Mouse (Mus musculus): ENCODE measurements at regions not wholly inside any gene's neighbourhood (a gene's known extent, or its start where the extent isn't known, plus 50 kb on each side); places are given as distances from the start of the nearest gene placed in this dataset.

- Histone ChIP-seq H3K4me3 (replicated peaks) (no peak overlapping the region), H3K27me3 (no peaks in the 10 kb centered on the region), H3K4me1 (replicated peaks) (peaks cover 18% of the 10 kb centered on the region), H3K36me3 (no peaks in the 10 kb centered on the region), H3K9ac (replicated peaks) (no peak overlapping the region), H3K9me3 (no peaks in the 10 kb centered on the region), H3K27ac (no peak overlapping the region), H3K4me2 (replicated peaks) (no peak overlapping the region)
- ATAC-seq = no peak
- WGBS = 80% methylated on average over 5 of the region's 5 CpGs
Observed at GRCm38 (mm10) chr7:113133891-113134290, 73.4 kb upstream of the Arntl start.

- Histone ChIP-seq H3K4me3 (replicated peaks) (no peak overlapping the region), H3K4me1 (replicated peaks) (peaks cover 15% of the 10 kb centered on the region), H3K9me3 (no peaks in the 10 kb centered on the region), H3K27ac (no peak overlapping the region), H3K36me3 (no peaks in the 10 kb centered on the region), H3K4me2 (replicated peaks) (no peak overlapping the region), H3K9ac (replicated peaks) (no peak overlapping the region), H3K27me3 (no peaks in the 10 kb centered on the region)
- WGBS = 88% methylated on average over 10 of the region's 10 CpGs
- ATAC-seq = no peak
Observed at GRCm38 (mm10) chr7:113140011-113140438, 67.2 kb upstream of the Arntl start.

GRCm38 (mm10) chr7:113141846-113142683 is 65.2 kb upstream of the Arntl start:
- peaks cover 15% of the 10 kb centered on the region for H3K4me1 ChIP-seq (replicated peaks)
- peak; percentile 32; the same call in 1 of the 2 replicates for ATAC-seq
- no peaks in the 10 kb centered on the region for H3K36me3 ChIP-seq
- H3K9me3 ChIP-seq = no peaks in the 10 kb centered on the region
- 21% methylated on average over 10 of the region's 10 CpGs for WGBS
- H3K9ac ChIP-seq (replicated peaks) = no peak overlapping the region
- no peak overlapping the region for H3K4me3 ChIP-seq (replicated peaks)
- H3K27me3 ChIP-seq = no peaks in the 10 kb centered on the region
- no peak overlapping the region for H3K4me2 ChIP-seq (replicated peaks)
- H3K27ac ChIP-seq = no peak overlapping the region

GRCm38 (mm10) chr7:113143552-113143951 is 63.7 kb upstream of the Arntl start:
- Histone ChIP-seq H3K4me2 (replicated peaks) (no peak overlapping the region), H3K4me1 (replicated peaks) (peaks cover 28% of the 10 kb centered on the region), H3K36me3 (no peaks in the 10 kb centered on the region), H3K9me3 (no peaks in the 10 kb centered on the region), H3K9ac (replicated peaks) (no peak overlapping the region), H3K27me3 (no peaks in the 10 kb centered on the region), H3K4me3 (replicated peaks) (no peak overlapping the region), H3K27ac (no peak overlapping the region)
- WGBS = 11% methylated on average over 7 of the region's 7 CpGs
- peak; percentile 68 for ATAC-seq

GRCm38 (mm10) chr7:113145046-113145445 is 62.2 kb upstream of the Arntl start:
- H3K9me3 ChIP-seq = no peaks in the 10 kb centered on the region
- no peak overlapping the region for H3K4me3 ChIP-seq (replicated peaks)
- no peak for ATAC-seq
- no peak overlapping the region for H3K4me2 ChIP-seq (replicated peaks)
- no peaks in the 10 kb centered on the region for H3K36me3 ChIP-seq
- no peaks in the 10 kb centered on the region for H3K27me3 ChIP-seq
- H3K4me1 ChIP-seq (replicated peaks) = peaks cover 28% of the 10 kb centered on the region
- H3K9ac ChIP-seq (replicated peaks) = no peak overlapping the region
- no peak overlapping the region for H3K27ac ChIP-seq
- WGBS = 89% methylated on average over 8 of the region's 8 CpGs

GRCm38 (mm10) chr7:113146108-113146507 is 61.2 kb upstream of the Arntl start:
- no peak for ATAC-seq
- H3K9me3 ChIP-seq = no peaks in the 10 kb centered on the region
- H3K4me1 ChIP-seq (replicated peaks) = peaks cover 28% of the 10 kb centered on the region
- H3K27ac ChIP-seq = no peak overlapping the region
- H3K27me3 ChIP-seq = no peaks in the 10 kb centered on the region
- no peak overlapping the region for H3K9ac ChIP-seq (replicated peaks)
- H3K4me3 ChIP-seq (replicated peaks) = no peak overlapping the region
- 77% methylated on average over 2 of the region's 2 CpGs for WGBS
- H3K36me3 ChIP-seq = no peaks in the 10 kb centered on the region
- H3K4me2 ChIP-seq (replicated peaks) = no peak overlapping the region

GRCm38 (mm10) chr7:113146526-113146925 is 60.7 kb upstream of the Arntl start:
- no peak overlapping the region for H3K9ac ChIP-seq (replicated peaks)
- no peaks in the 10 kb centered on the region for H3K9me3 ChIP-seq
- WGBS = 90% methylated on average over 9 of the region's 9 CpGs
- H3K36me3 ChIP-seq = no peaks in the 10 kb centered on the region
- H3K27ac ChIP-seq = no peak overlapping the region
- no peak for ATAC-seq
- H3K4me1 ChIP-seq (replicated peaks) = peaks cover 23% of the 10 kb centered on the region
- H3K4me2 ChIP-seq (replicated peaks) = no peak overlapping the region
- peaks cover 1% of the 10 kb centered on the region; the same call in 1 of the 2 replicates for H3K27me3 ChIP-seq
- no peak overlapping the region for H3K4me3 ChIP-seq (replicated peaks)

- Histone ChIP-seq H3K4me1 (replicated peaks) (peaks cover 13% of the 10 kb centered on the region), H3K27me3 (peaks cover 4% of the 10 kb centered on the region; the same call in 1 of the 2 replicates), H3K36me3 (no peaks in the 10 kb centered on the region), H3K27ac (0 out of 2 replicates have a peak overlapping the region, but pooled peaks have one; percentile 35), H3K9ac (replicated peaks) (no peak overlapping the region), H3K4me3 (replicated peaks) (no peak overlapping the region), H3K4me2 (replicated peaks) (0 out of 2 replicates have a peak overlapping the region, but pooled peaks have one; percentile 4), H3K9me3 (no peaks in the 10 kb centered on the region)
- WGBS = 10% methylated on average over 16 of the region's 16 CpGs
- ATAC-seq = peak; percentile 76
Observed at GRCm38 (mm10) chr7:113147391-113148332, 59.6 kb upstream of the Arntl start.

GRCm38 (mm10) chr7:113148700-113149099 is 58.6 kb upstream of the Arntl start:
- ATAC-seq = no peak
- Histone ChIP-seq H3K9me3 (no peaks in the 10 kb centered on the region), H3K27ac (no peak overlapping the region), H3K4me2 (replicated peaks) (no peak overlapping the region), H3K4me3 (replicated peaks) (no peak overlapping the region), H3K36me3 (no peaks in the 10 kb centered on the region), H3K9ac (replicated peaks) (no peak overlapping the region), H3K27me3 (peaks cover 4% of the 10 kb centered on the region; the same call in 1 of the 2 replicates), H3K4me1 (replicated peaks) (peaks cover 13% of the 10 kb centered on the region)
- WGBS = 93% methylated on average over 6 of the region's 6 CpGs

GRCm38 (mm10) chr7:113149966-113150470 is 57.2 kb upstream of the Arntl start:
- H3K9me3 ChIP-seq = no peaks in the 10 kb centered on the region
- no peak for ATAC-seq
- H3K4me2 ChIP-seq (replicated peaks) = no peak overlapping the region
- no peak overlapping the region for H3K9ac ChIP-seq (replicated peaks)
- peaks cover 13% of the 10 kb centered on the region for H3K4me1 ChIP-seq (replicated peaks)
- WGBS = 83% methylated on average over 4 of the region's 4 CpGs
- H3K27ac ChIP-seq = no peak overlapping the region
- peaks cover 4% of the 10 kb centered on the region; the same call in 1 of the 2 replicates for H3K27me3 ChIP-seq
- H3K4me3 ChIP-seq (replicated peaks) = no peak overlapping the region
- no peaks in the 10 kb centered on the region for H3K36me3 ChIP-seq

GRCm38 (mm10) chr7:113150789-113151188 is 56.5 kb upstream of the Arntl start:
- Histone ChIP-seq H3K27me3 (peaks cover 4% of the 10 kb centered on the region; the same call in 1 of the 2 replicates), H3K4me2 (replicated peaks) (no peak overlapping the region), H3K9ac (replicated peaks) (no peak overlapping the region), H3K4me3 (replicated peaks) (no peak overlapping the region), H3K36me3 (no peaks in the 10 kb centered on the region), H3K27ac (no peak overlapping the region), H3K9me3 (no peaks in the 10 kb centered on the region), H3K4me1 (replicated peaks) (peaks cover 13% of the 10 kb centered on the region)
- 57% methylated on average over 6 of the region's 6 CpGs for WGBS
- ATAC-seq = no peak
